Mouse (Mus musculus): Measurements from ENCODE around the gene Hoxd4.
A peak's percentile ranks its signal among the peaks of the same experiment; 100 is the strongest.

The Hoxd4 gene

DNA sequence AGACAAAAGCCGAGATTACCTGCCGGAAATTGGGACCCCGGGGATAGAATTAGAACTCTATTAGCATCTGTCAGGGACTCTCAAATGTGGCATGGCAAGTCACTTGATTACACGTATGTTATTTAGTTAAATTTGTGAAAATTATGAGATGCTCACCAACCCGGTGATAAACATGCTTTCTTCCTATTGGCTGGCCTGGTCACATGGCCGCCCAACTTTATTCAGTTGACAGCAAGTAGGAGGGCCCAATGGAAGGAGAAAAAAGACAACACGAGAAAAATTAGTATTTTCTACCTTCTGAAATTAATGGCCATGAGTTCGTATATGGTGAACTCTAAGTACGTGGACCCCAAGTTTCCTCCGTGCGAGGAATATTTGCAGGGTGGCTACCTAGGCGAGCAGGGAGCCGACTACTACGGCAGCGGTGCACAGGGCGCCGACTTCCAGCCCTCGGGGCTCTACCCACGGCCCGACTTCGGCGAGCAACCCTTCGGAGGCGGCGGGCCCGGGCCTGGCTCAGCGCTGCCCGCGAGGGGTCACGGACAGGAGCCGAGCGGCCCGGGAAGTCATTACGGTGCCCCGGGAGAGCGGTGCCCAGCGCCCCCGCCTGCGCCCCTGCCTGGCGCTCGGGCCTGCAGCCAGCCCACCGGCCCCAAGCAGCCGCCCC is 15.4 kb downstream of the Hoxd4 start:
- no peak for DNase-seq (ENCODE audit: low spot score in 2 of 2)

DNA sequence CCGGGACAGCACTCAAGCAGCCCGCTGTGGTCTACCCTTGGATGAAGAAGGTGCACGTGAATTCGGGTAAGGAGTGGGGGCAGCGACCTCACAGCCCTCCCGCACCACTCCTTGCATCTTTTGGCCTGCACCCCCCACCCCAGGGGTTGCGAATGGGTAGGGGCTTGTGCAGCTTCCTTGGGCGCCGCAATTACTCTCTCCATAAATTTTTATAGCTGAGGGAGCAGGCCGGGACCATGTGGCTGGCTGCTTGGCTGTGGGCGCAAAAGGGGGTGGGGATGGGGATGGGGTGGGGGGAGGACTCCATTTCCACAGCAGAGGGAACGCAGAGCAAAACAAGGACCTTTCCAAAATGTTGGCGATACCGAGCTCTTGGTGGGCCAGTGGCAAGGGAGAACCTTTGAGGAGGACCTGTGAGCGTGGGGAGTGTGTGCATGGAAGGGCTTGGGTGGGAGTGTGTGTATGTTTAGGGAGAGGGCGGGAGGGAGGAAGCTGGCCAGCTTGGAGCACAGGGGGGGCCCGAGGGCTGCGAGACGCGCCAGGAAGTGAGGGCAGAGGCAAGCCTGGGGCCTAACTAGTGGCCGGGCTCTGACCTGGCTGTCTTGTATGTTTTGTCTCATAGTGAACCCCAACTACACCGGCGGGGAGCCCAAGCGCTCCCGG is 16.0 kb downstream of the Hoxd4 start:
- DNase-seq (ENCODE audit: low spot score in 2 of 2), result no peak

DNA sequence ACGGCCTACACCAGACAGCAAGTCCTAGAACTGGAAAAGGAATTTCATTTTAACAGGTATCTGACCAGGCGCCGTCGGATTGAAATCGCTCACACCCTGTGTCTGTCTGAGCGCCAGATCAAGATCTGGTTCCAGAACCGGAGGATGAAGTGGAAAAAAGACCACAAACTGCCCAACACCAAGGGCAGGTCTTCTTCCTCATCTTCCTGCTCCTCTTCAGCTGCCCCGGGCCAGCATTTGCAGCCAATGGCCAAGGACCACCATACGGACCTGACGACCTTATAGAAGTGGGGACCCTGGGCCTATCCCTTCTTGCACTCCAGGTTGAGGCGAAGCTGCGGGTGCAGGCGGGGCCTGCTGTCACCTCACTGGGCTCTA is 16.6 kb downstream of the Hoxd4 start:
- DNase-seq (ENCODE audit: low spot score in 2 of 2), result no peak

DNA sequence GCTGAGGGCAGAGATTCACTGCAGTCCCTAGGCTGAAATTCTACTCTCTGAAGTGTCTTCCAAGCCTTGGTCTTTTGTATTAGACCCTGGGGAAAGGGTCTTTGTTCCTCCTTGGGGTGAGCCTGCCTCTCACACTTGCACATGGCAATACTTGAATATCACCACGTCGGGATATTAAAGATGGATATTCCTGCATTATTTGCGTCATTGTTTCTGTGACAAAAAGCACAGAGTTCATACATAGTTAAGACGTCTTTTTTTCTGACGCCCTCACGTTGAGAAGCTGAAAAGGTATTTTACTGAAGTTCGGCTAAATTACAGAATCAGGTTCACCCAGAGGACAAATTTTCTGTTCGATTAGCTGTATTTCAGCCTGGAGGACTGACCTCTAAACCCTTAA is 18.6 kb downstream of the Hoxd4 start:
- DNase-seq (ENCODE audit: low spot score in 2 of 2), result no peak

DNA sequence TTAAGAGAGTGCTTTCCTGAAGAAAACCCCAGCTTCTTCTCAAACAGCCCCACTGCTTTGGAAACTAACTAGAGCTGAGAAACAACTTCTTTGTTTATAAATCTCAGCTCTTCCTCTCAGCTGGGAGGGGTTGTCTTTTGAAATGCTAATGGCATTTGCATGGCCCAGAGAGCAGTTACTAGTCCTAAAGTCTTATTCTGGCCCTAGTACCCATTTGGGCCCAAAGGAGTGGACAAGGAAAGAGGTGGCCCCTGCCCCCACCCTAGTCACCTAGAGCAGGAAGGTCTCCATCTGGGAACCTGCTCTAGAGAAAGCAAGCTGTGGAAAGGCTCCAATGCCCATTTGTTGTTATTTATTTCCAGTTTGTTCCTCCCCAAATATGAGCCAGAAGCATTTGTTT is 19.3 kb downstream of the Hoxd4 start:
- no peak for DNase-seq (ENCODE audit: low spot score in 2 of 2)

DNA sequence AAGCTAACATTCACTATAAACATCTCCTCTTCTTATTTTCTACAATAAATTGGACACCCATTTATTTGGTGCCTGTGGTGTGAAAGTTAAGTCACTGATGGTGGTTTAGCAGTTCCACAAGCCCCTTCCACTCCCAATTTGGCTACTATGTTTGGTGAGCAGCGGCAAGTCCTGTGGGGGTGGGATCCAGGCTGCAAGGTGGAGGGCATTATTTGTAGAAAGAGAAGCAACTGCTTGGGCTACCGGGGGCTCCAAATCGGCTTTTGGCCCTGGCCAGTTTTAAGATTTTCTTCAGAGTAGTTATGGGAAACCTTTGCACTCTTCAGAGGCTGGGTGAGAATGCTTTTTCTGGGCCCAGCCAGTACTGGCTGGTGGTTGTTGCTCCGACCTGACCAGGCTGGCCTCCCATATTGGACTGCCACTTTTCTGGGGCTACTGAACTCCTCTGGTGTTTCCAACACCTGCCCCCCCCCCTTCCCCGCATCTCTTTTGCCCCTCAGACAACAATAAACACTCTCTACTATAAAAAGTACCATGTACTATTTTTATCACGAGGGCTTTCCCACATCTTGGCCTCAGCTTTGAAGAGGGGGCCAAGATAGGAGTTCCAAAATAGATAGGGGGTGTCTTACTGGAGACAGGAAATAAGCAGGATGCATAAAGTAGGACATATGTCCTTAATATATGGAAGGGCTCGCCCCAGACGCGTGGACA is 20.2 kb downstream of the Hoxd4 start:
- no peak for DNase-seq (ENCODE audit: low spot score in 2 of 2)

DNA sequence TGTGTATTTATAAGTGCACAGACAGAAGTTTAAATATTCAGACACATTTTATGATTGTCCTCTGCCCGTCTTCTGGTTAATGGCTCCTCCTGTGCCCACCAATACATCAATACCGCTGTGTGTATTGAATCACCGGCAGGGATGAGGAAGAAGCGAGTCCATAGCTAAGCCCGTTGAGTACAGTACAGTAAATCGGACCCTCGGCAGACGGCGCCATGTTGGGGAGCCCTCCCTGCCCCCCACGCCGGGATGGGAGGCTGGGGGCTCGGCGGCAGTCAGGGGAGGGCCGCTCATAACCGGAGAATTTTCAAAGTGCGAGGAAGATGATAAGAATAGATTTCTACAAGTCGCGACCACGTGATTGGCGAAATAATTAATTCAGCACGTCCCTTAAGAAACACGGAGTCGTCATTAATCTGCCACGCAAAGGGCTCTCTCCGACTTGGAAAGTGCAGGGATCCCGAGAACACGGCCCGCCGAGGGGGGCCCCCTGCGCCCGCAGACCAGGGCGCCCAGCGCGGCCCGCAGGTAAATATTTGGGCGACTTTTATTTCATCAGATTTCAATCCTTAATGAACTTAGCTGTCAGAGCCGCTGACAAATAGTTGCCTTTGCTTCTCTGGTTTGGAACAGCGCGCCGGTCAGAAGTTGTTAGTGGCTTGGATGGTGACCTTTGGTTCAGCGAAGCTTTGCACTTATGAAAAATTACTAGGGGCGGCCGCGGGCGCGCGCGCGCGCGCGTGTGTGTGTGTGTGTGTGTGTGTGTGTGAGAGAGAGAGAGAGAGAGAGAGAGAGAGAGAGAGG is 21.0 kb downstream of the Hoxd4 start:
- no peak for DNase-seq (ENCODE audit: low spot score in 2 of 2)

DNA sequence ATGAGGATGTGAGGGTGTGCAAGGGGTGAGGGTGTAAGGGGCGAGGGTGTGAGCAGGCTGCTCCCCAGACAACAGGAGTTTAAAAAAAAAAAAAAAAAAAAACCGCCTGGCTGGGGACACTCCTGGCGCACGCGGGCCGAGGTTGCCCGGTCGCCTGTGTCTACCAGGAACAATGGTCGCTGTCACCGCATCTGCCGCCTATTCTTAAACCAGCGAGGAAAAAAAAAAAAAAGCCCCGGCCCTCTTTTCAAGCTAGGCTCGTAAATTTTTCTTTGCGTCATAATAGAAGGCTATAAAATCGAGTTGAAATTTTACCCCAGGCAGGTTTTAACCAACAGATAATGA is 21.6 kb downstream of the Hoxd4 start:
- DNase-seq (ENCODE audit: low spot score in 2 of 2), result no peak

DNA sequence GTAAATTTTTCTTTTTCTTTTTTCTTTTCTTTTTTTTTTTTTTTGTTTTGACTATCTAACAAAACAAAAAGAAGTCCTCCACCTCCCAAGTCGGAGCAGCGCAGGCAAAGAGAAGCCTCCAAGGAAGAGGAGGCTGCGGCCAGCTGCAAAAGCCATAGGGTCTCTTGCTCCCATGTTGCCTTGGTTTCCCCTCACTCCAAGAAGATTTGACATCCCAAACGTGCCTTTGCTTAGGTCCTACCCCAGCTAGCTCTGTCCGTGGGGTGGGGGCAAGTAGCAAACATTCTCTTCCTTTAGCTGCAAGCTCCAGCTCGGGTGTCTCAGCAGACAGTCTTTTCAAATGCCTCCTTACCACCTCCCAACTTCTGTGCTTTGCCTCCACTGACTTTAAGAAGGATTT is 22.0 kb downstream of the Hoxd4 start:
- DNase-seq (ENCODE audit: low spot score in 2 of 2), result no peak

DNA sequence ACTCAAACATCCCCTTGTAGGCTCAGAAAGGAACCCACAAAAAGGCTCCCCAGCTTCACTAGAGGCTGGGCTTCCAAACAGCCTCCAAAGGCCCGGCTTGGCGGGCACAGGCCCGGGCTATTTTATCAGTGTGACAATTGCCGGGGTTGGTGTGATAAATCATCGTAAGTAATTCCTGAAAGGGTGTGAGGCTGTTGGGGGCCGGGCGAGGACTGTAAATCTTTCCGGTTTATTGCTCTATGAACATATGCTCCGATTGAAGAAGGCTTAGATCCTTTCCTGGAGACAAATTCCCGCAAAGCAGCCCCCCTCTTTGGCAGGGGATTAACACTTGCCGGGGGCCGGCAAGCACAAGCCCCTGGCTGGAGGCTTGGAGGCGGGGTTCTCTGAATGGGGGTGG is 22.7 kb downstream of the Hoxd4 start:
- DNase-seq (ENCODE audit: low spot score in 2 of 2), result no peak

DNA sequence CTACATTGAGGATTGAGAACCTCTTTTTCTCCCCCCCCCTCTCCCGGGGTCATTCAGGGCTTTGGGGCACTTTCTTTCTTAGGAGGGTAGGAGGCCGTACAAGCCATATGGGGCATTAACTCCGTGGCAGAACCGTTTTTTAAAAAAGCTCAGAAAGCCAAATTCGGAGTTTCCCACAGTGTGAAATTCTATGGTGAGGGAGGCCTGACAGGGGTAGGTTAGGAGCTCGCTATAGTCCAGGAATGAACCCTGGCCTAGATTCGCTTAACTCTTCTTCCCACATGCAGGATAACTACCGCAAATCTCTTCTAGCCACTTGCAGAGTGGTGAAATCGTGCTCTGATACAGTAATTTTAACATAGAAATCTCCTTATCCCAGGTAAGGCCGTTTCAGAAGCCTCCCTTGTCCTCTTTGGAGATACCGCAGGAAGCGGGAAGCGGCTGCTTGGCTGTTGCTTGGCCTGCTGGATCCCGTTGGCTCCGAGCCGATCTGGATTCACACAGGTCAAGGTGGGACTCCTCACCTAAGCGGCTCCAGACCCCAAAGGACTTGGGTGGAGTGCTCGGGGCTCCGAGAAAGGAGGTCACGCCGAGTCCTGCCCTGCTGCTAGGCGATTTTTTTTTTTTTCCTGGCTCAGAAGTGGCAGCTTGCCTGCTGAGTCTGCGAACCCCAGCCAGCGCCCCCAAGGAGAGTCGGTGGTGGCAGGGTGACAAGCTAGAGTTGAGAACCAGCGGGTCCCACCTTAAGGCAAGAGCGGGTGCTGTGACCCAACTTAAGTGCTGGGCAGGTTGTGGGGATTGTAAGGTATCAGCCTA is 23.5 kb downstream of the Hoxd4 start:
- DNase-seq (ENCODE audit: low spot score in 2 of 2), result no peak

DNA sequence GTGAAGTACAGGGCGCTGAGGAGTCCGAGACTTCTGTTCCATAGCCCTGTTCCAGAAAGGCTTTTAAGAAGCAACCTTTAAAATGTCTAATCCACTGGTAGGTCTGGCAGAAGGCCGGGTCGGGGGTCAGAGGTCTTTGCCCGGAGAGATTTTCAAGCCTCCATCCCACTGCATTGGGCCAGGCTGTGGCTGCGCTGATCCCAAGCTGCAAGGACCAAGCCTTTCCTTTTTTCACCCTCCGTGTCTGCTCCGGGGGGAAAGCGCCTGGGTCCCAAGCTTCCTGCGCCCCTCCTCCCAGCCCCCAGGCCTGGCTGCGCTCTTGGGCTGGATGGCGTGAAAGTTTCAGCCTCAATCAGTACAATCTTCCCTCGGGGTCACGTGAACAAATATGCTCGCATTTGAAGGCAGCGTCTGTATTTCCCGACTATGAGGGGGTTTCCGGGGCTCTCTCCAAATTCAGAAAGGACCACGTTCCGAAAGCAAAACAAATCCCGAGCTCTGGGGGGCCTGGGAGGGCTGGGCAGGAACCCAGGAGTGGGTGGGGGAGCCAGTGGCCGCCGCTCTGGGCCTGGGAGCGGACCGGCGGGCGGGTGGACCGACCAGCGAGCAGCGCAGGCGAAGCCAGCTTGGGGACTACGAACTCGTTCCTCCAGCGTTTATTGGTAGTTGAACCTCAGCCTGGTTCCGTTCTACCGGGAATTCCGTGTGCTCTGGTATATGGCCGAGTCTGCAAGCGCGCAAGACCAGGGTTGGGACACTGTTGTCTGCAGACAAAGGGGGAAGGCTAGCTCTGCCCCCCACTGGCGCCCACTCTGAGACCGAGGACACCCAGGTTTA is 24.3 kb downstream of the Hoxd4 start:
- no peak for DNase-seq (ENCODE audit: low spot score in 2 of 2)

DNA sequence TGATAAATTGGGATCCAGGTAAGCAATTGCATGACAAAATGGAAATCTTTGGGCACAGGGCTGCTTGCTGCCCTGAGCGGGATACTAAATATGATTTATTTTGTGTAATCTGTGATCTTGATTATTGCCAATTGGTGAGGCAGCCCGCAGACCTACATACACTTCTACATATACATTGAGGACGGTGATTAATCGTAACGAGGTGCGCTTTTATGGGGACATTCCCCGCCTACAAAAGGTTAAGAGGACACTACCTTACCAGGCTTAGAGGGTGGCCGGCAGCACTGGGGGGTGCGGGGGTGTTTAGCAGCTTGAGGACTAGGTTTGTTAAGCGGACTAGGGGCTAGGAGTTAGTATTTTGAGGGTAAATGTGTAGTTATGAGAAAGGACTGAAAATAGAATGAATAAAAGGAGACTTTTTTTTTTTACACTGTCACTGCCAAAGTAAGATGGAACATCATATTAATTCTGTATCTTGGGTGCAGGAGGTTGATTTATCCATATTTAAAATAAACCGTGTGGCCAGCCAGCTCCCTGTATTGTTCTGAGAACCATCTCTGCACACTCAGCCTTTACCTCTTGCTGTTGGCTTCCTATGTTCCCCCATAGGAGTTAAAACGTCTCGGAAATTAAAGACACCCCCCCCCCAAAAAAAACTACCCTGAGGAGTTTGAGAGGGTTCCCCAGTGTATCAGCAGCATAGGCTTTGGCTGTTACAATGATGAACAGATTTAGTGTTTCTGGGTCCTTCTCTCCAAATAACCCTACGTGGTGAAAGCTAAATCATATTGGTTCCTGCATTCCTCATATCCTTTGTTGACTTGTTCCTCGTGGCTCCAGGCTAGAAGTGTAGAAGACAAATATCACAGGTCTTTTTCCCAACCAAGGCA is 25.2 kb downstream of the Hoxd4 start:
- DNase-seq (ENCODE audit: low spot score in 2 of 2), result no peak

DNA sequence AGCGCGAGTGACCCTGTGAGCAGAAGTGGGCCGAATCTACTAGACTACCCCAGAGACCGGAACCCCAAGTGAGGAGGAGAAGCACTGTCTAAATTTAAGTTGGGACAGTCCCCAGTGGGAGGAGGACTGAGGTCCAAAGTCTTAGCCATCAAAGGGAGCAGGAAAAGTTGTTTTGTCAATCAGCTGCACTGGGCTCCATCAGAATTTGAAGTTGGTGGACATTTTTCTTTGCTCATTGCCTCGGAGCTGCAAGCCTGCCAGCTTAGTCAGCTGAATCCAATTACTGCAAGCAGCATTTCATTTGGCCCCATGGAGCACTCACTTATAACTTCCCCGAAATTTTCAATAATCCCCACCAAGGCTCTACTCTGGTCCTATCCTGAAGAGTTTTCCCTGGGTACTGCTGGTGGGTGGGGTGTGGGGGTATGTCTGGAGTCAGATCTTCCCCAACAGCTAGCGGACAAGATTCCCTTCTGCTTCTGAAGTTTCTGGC is 25.9 kb downstream of the Hoxd4 start:
- DNase-seq (ENCODE audit: low spot score in 2 of 2), result no peak

DNA sequence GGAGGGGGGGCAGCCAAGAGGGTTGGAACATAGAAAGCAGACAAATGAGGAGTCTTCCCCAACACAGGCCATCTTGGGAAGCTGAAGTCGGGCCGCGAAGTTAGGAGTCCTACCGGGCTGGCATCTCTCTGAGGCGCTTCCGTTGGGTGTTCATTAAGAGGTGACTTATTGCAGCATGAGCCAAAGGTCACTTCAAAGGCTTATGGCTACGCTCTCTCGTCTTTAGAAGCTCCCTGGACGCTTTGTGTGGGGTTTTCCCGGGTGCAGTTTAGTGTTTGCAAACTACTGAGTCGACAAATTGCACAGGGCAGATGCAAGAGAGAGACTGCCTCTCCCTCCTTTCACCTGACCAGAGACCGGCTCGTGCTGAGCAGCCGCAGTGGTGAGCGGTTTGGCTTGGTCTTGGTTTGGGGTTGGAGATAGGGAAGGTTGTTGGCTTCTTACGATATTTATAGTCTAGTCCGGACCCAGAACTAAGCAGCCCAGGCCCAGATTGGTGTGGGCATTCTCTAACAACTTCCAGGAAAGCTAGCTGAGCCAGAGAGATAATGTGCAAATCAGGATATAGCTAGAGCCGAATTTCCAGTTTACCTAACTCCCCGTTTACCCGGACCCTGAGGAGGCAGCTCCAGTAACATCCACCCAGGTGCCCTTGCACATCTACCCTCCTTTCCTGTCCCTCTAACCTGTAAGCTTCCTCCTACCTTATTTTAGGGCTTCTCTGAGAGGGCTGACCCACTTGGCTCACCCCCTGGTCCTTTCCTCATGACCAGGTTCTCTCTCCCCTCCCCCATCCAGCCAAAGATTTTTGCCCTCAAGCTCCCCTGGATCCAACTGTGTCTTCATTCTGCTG is 27.1 kb downstream of the Hoxd4 start:
- no peak for DNase-seq (ENCODE audit: low spot score in 2 of 2)

DNA sequence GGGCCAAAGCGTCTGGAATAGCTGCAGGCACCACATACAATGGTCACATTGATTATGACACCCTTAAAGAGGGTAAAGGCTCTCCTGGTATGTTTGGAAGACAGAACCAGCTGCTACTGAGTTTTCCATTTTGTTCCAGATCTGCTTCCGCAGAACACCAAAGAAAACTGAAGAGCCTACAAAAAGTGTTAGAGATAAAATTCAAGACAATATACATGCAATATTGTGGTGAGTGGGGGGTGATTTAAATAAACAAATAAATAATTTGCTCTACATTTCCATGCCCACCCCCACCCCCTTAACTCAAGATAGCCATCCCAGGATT is 27.7 kb downstream of the Hoxd4 start:
- DNase-seq (ENCODE audit: low spot score in 2 of 2), result no peak

DNA sequence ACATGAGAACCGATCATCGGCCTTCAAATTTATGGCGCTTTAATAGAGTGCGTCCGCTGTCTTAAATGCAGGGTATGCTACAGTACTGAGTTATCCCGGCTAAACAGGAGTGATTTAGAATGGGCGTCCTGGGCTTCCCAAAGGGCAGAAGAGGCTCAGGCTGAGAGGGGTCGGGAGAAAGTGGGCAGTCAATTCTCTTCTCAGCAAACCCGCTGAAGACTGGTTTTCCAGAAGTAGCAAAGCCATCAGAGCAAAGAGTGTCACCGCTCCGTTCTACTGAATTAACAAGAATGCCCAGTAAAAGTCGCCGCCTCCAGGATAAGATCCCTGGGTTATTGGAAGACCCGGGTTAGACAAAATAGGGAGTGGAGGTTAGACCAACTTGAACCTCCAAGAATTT is 28.1 kb downstream of the Hoxd4 start:
- DNase-seq (ENCODE audit: low spot score in 2 of 2), result no peak

DNA sequence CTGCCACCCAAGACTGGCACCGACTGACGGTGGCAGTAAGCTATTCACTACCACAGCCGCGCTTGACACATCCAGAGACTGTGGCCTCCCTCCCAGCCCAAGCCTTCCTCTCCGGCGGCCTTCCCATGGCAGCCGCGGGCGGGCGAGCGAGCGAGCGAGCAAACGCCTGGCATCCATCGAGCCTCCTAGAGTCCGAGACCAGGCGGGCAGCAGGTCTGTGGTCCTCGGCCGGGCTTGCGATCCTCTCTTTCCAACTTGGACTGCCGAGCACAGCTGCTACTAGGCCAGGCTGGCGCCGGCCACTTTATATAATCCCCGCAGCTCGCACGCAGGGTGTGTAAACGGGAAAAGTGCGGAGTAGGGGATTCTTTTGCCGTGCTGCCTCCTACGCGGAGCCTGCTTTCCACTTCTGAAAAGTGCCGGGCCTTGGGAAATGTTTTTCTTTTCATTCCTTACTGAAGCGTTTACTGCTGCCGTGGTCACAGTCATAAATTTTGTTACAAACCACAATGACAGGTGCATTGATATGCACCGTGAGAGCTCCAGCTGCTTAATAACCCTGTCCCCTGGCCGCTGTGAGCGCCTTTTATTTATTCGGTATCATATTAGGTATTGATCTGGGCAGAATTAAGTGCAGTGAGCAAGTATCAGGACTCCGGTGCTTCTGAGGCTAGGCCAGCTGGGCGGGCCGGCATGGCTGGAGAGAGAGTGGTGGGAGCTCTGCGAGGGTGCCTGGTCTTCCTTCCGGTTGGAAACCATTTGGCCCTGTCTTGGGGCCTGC is 28.8 kb downstream of the Hoxd4 start:
- peak in 1 of 2 experiments; percentile 58 for DNase-seq (ENCODE audit: low spot score in 2 of 2)
